14 mouse cellular contexts compared by ENCODE assay signal in the genomic region with DNA sequence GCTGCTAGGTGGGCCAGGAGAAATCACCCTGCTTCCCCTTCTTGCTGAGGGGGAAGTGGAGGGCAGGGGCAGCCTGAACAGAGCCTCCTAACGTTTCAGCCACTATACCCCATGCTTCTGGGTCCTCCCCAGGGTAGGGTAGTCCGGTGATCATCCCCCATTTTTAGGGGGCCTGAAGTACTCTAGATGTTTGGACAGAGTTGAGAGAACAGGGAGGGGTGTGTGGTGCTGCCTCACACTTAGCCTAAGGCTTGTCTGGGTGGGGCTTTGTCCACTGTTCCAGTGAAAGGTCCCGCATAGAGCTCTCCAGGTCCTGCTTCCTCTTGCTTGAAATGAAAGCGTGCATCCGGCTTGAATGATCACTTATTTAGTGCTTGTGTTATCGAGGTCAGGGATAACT. TPM values are rescaled to one million over a fixed set of nuclear protein-coding genes. Genes with fewer than 3 reads are reported as not detected.
DNase-seq lines count a peak whose midpoint lies in the region; ATAC-seq and TF ChIP-seq lines count a peak whose summit lies in the region.
"Had no signal": no experiment of that assay in that cellular context is flagged by ENCODE, and none has a peak within 500 bp of the region (broad histone marks: within the 10 kb centered on the region; RNA-seq: fewer than 3 reads in every experiment).

No protein-coding gene starts in this region.

- no peak for DNase-seq in spleen, adult 2 months (ENCODE audit: low read depth in 1 of 2, low spot score in 2 of 2)
- no peak for DNase-seq in spleen, postnatal 36 days (ENCODE audit: low spot score in 2 of 2)
- DNase-seq: adrenal gland, adult 8-10 months; heart, postnatal 4 days; left cerebral cortex, postnatal 4 days had no signal

- H3K4me3 ChIP-seq in intestine, embryonic 16.5 days (ENCODE audit: low read length): no peak overlapping the region
- H3K4me3 ChIP-seq in intestine, postnatal 0 days (ENCODE audit: low read depth, low read length): no peak overlapping the region
- no peak overlapping the region for H3K4me3 ChIP-seq in spleen, adult 2 months (ENCODE audit: extremely low read depth, insufficient read depth, insufficient read length)
- H3K4me3 ChIP-seq in liver, embryonic 16.5 days (ENCODE audit: low read depth, low read length): no peak overlapping the region
- no peak overlapping the region for H3K4me3 ChIP-seq in hindbrain, embryonic 13.5 days
- no peak overlapping the region for H3K4me3 ChIP-seq in forebrain, embryonic 13.5 days
- H3K4me3 ChIP-seq: erythroblast, embryonic 14.5 days; neural tube, embryonic 15.5 days had no signal

- no peak overlapping the region for H3K9ac ChIP-seq in intestine, embryonic 16.5 days (ENCODE audit: low read depth, low read length)
- no peak overlapping the region for H3K9ac ChIP-seq in intestine, postnatal 0 days (ENCODE audit: low read depth, low read length)
- H3K9ac ChIP-seq in liver, embryonic 16.5 days (ENCODE audit: low read depth, low read length): no peak overlapping the region
- H3K9ac ChIP-seq in hindbrain, embryonic 13.5 days: no peak overlapping the region
- H3K9ac ChIP-seq in forebrain, embryonic 13.5 days: no peak overlapping the region
- H3K9ac ChIP-seq: neural tube, embryonic 15.5 days had no signal

- TF ChIP-seq POLR2A in spleen, adult 2 months (IDR thresholded peaks at IDR 0.05; ENCODE audit: low read depth, low read length): no peak

- peaks cover 12% of the 10 kb centered on the region for H3K4me1 ChIP-seq in intestine, embryonic 16.5 days (ENCODE audit: control insufficient read depth, insufficient read depth, low read length)
- H3K4me1 ChIP-seq in intestine, postnatal 0 days (replicated peaks; ENCODE audit: control insufficient read depth, insufficient read depth, low read length): peaks cover 7% of the 10 kb centered on the region; the same call in 1 of the 2 replicates
- peaks cover 34% of the 10 kb centered on the region; the same call in 1 of the 2 replicates for H3K4me1 ChIP-seq in spleen, adult 2 months (ENCODE audit: control insufficient read depth, insufficient read depth, insufficient read length)
- H3K4me1 ChIP-seq in liver, embryonic 16.5 days (ENCODE audit: control insufficient read depth, low read depth, low read length): peaks cover 5% of the 10 kb centered on the region; the same call in 1 of the 2 replicates
- H3K4me1 ChIP-seq in hindbrain, embryonic 13.5 days (replicated peaks): no peaks in the 10 kb centered on the region
- H3K4me1 ChIP-seq in forebrain, embryonic 13.5 days: no peaks in the 10 kb centered on the region

- 74% methylated on average over 6 of the region's 6 CpGs for WGBS in intestine, embryonic 16.5 days
- 70% methylated on average over 6 of the region's 6 CpGs for WGBS in intestine, postnatal 0 days
- WGBS in spleen, adult 2 months: 31% methylated on average over 6 of the region's 6 CpGs
- 43% methylated on average over 6 of the region's 6 CpGs for WGBS in liver, embryonic 16.5 days (ENCODE audit: insufficient replicate concordance)
- 85% methylated on average over 6 of the region's 6 CpGs for WGBS in hindbrain, embryonic 13.5 days
- WGBS in forebrain, embryonic 13.5 days: 85% methylated on average over 6 of the region's 6 CpGs

- no peak for TF ChIP-seq CTCF in intestine, postnatal 0 days (IDR thresholded peaks at IDR 0.05; ENCODE audit: low read depth)
- TF ChIP-seq CTCF in spleen, adult 2 months (IDR thresholded peaks at IDR 0.05; ENCODE audit: extremely low read depth, insufficient read depth, insufficient read length, insufficient replicate concordance): no peak

- H3K4me2 ChIP-seq in intestine, embryonic 16.5 days (ENCODE audit: low read depth, low read length): no peak overlapping the region
- no peak overlapping the region for H3K4me2 ChIP-seq in intestine, postnatal 0 days (replicated peaks; ENCODE audit: low read depth)
- H3K4me2 ChIP-seq in liver, embryonic 16.5 days (ENCODE audit: low read depth, low read length): no peak overlapping the region
- H3K4me2 ChIP-seq in hindbrain, embryonic 13.5 days: no peak overlapping the region
- no peak overlapping the region for H3K4me2 ChIP-seq in forebrain, embryonic 13.5 days
- H3K4me2 ChIP-seq: neural tube, embryonic 15.5 days had no signal

- no peak for ATAC-seq in intestine, embryonic 16.5 days
- ATAC-seq in intestine, postnatal 0 days: no peak
- no peak for ATAC-seq in liver, embryonic 16.5 days (ENCODE audit: low read depth)
- ATAC-seq in hindbrain, embryonic 13.5 days (ENCODE audit: low FRiP score): no peak
- ATAC-seq in forebrain, embryonic 13.5 days: no peak
- ATAC-seq: Patski had no signal

- H3K27me3 ChIP-seq in intestine, embryonic 16.5 days (replicated peaks; ENCODE audit: control insufficient read depth, insufficient read depth, low read length): no peaks in the 10 kb centered on the region
- no peaks in the 10 kb centered on the region for H3K27me3 ChIP-seq in intestine, postnatal 0 days (replicated peaks; ENCODE audit: control insufficient read depth, insufficient read depth, low read length)
- H3K27me3 ChIP-seq in spleen, adult 2 months (ENCODE audit: control insufficient read depth, insufficient read depth, low read length): no peaks in the 10 kb centered on the region
- no peaks in the 10 kb centered on the region for H3K27me3 ChIP-seq in liver, embryonic 16.5 days (ENCODE audit: control insufficient read depth, insufficient read depth, low read depth, low read length)
- no peaks in the 10 kb centered on the region for H3K27me3 ChIP-seq in hindbrain, embryonic 13.5 days
- no peaks in the 10 kb centered on the region for H3K27me3 ChIP-seq in forebrain, embryonic 13.5 days
- H3K27me3 ChIP-seq: neural tube, embryonic 15.5 days; Patski had no signal

- H3K9me3 ChIP-seq in intestine, embryonic 16.5 days (ENCODE audit: control insufficient read depth, low read length): no peaks in the 10 kb centered on the region
- no peaks in the 10 kb centered on the region for H3K9me3 ChIP-seq in intestine, postnatal 0 days (ENCODE audit: control insufficient read depth)
- H3K9me3 ChIP-seq in liver, embryonic 16.5 days (replicated peaks; ENCODE audit: control insufficient read depth, low read length): no peaks in the 10 kb centered on the region
- no peaks in the 10 kb centered on the region for H3K9me3 ChIP-seq in hindbrain, embryonic 13.5 days
- H3K9me3 ChIP-seq in forebrain, embryonic 13.5 days (replicated peaks): no peaks in the 10 kb centered on the region
- H3K9me3 ChIP-seq: neural tube, embryonic 15.5 days had no signal

- peaks cover 24% of the 10 kb centered on the region for H3K36me3 ChIP-seq in intestine, embryonic 16.5 days (ENCODE audit: control insufficient read depth, insufficient read depth, low read length)
- peaks cover 76% of the 10 kb centered on the region for H3K36me3 ChIP-seq in intestine, postnatal 0 days (ENCODE audit: control insufficient read depth, insufficient read depth)
- H3K36me3 ChIP-seq in spleen, adult 2 months (ENCODE audit: control insufficient read depth, insufficient read depth, low read length): peaks cover 19% of the 10 kb centered on the region
- peaks cover 16% of the 10 kb centered on the region for H3K36me3 ChIP-seq in liver, embryonic 16.5 days (ENCODE audit: control insufficient read depth, insufficient read depth)
- H3K36me3 ChIP-seq in hindbrain, embryonic 13.5 days: peaks cover 82% of the 10 kb centered on the region
- peaks cover 70% of the 10 kb centered on the region for H3K36me3 ChIP-seq in forebrain, embryonic 13.5 days (ENCODE audit: poor library complexity, severe bottlenecking)

- H3K27ac ChIP-seq in intestine, embryonic 16.5 days (ENCODE audit: low read length): peak overlapping the region; percentile 8; the same call in 1 of the 2 replicates
- no peak overlapping the region for H3K27ac ChIP-seq in intestine, postnatal 0 days (ENCODE audit: low read depth, low read length)
- H3K27ac ChIP-seq in spleen, adult 2 months (ENCODE audit: insufficient read depth, low read length): peak overlapping the region; percentile 73
- 0 out of 2 replicates have a peak overlapping the region, but pooled peaks have one; percentile 27 for H3K27ac ChIP-seq in liver, embryonic 16.5 days (ENCODE audit: low read length)
- H3K27ac ChIP-seq in hindbrain, embryonic 13.5 days: no peak overlapping the region
- no peak overlapping the region for H3K27ac ChIP-seq in forebrain, embryonic 13.5 days
- H3K27ac ChIP-seq: neural tube, embryonic 15.5 days had no signal

RNA-seq across cellular contexts. Expression of gene B230217C12Rik, which starts 10.1 kb away (rescaled TPM):
- polyA plus RNA-seq in intestine, embryonic 16.5 days (2015; fragmentation: Nextera tagmentation; extraction: Ambion mirVana): 4.1 TPM in 2 replicates
- polyA plus RNA-seq in intestine, postnatal 0 days (2015; fragmentation: Nextera tagmentation; extraction: Ambion mirVana): 1.8 and 2.0 TPM in 2 replicates
- polyA plus RNA-seq in spleen, adult 2 months (2012; rRNA removed): 1.8 and 3.1 TPM in 2 replicates
- 0.19 and 0.36 TPM in 2 replicates for polyA plus RNA-seq in liver, embryonic 16.5 days (2015; fragmentation: Nextera tagmentation; extraction: Ambion mirVana)
- 28.9 and 29.2 TPM in 2 replicates for polyA plus RNA-seq in hindbrain, embryonic 13.5 days (2015; fragmentation: Nextera tagmentation; extraction: Ambion mirVana)
- polyA plus RNA-seq in forebrain, embryonic 13.5 days (2015; fragmentation: Nextera tagmentation; extraction: Ambion mirVana): 17.4 and 18.7 TPM in 2 replicates
- polyA plus RNA-seq: erythroblast, embryonic 14.5 days had no signal

RNA-seq across cellular contexts. Expression of gene Lasp1, which starts 31.7 kb away (rescaled TPM):
- 141 and 148 TPM in 2 replicates for polyA plus RNA-seq in intestine, embryonic 16.5 days (2015; fragmentation: Nextera tagmentation; extraction: Ambion mirVana)
- 98.2 and 103 TPM in 2 replicates for polyA plus RNA-seq in intestine, postnatal 0 days (2015; fragmentation: Nextera tagmentation; extraction: Ambion mirVana)
- 69.4 and 75.2 TPM in 2 replicates for polyA plus RNA-seq in spleen, adult 2 months (2012; rRNA removed)
- 32.3 and 38.3 TPM in 2 replicates for polyA plus RNA-seq in liver, embryonic 16.5 days (2015; fragmentation: Nextera tagmentation; extraction: Ambion mirVana)
- polyA plus RNA-seq in hindbrain, embryonic 13.5 days (2015; fragmentation: Nextera tagmentation; extraction: Ambion mirVana): 131 and 137 TPM in 2 replicates
- polyA plus RNA-seq in forebrain, embryonic 13.5 days (2015; fragmentation: Nextera tagmentation; extraction: Ambion mirVana): 95.3 and 109 TPM in 2 replicates

RNA-seq across cellular contexts. Expression of gene Rpl23, which starts 48.3 kb away (rescaled TPM):
- 466 and 491 TPM in 2 replicates for polyA plus RNA-seq in intestine, embryonic 16.5 days (2015; fragmentation: Nextera tagmentation; extraction: Ambion mirVana)
- polyA plus RNA-seq in intestine, postnatal 0 days (2015; fragmentation: Nextera tagmentation; extraction: Ambion mirVana): 538 and 555 TPM in 2 replicates
- 96.9 and 98.1 TPM in 2 replicates for polyA plus RNA-seq in spleen, adult 2 months (2012; rRNA removed)
- 232 and 261 TPM in 2 replicates for polyA plus RNA-seq in liver, embryonic 16.5 days (2015; fragmentation: Nextera tagmentation; extraction: Ambion mirVana)
- 369 and 380 TPM in 2 replicates for polyA plus RNA-seq in hindbrain, embryonic 13.5 days (2015; fragmentation: Nextera tagmentation; extraction: Ambion mirVana)
- polyA plus RNA-seq in forebrain, embryonic 13.5 days (2015; fragmentation: Nextera tagmentation; extraction: Ambion mirVana): 386 and 461 TPM in 2 replicates

RNA-seq across cellular contexts. Expression of gene Fbxo47, which starts 53.5 kb away (rescaled TPM):
- polyA plus RNA-seq in intestine, embryonic 16.5 days (2015; fragmentation: Nextera tagmentation; extraction: Ambion mirVana): 0.26 and 0.78 TPM in 2 replicates
- 0.64 and 0.83 TPM in 2 replicates for polyA plus RNA-seq in intestine, postnatal 0 days (2015; fragmentation: Nextera tagmentation; extraction: Ambion mirVana)
- polyA plus RNA-seq in spleen, adult 2 months (2012; rRNA removed): 0.20 and 0.22 TPM in 2 replicates
- polyA plus RNA-seq in liver, embryonic 16.5 days (2015; fragmentation: Nextera tagmentation; extraction: Ambion mirVana): 0.39 TPM in 2 replicates
- polyA plus RNA-seq in hindbrain, embryonic 13.5 days (2015; fragmentation: Nextera tagmentation; extraction: Ambion mirVana): 0.52 and 0.71 TPM in 2 replicates
- 0.78 and 1.4 TPM in 2 replicates for polyA plus RNA-seq in forebrain, embryonic 13.5 days (2015; fragmentation: Nextera tagmentation; extraction: Ambion mirVana)
- polyA plus RNA-seq: erythroblast, embryonic 14.5 days had no signal

RNA-seq across cellular contexts. Expression of gene 1700001P01Rik, which starts 54.8 kb away (rescaled TPM):
- not detected in 2 replicates for polyA plus RNA-seq in intestine, embryonic 16.5 days (2015; fragmentation: Nextera tagmentation; extraction: Ambion mirVana)
- not detected in 2 replicates for polyA plus RNA-seq in intestine, postnatal 0 days (2015; fragmentation: Nextera tagmentation; extraction: Ambion mirVana)
- polyA plus RNA-seq in spleen, adult 2 months (2012; rRNA removed): not detected in 2 replicates
- polyA plus RNA-seq in liver, embryonic 16.5 days (2015; fragmentation: Nextera tagmentation; extraction: Ambion mirVana): not detected in 2 replicates
- polyA plus RNA-seq in hindbrain, embryonic 13.5 days (2015; fragmentation: Nextera tagmentation; extraction: Ambion mirVana): 0.68 and 0.79 TPM in 2 replicates
- 0.62 and 0.76 TPM in 2 replicates for polyA plus RNA-seq in forebrain, embryonic 13.5 days (2015; fragmentation: Nextera tagmentation; extraction: Ambion mirVana)
- polyA plus RNA-seq: erythroblast, embryonic 14.5 days; large intestine, adult 2 months had no signal

Comparison
In these comparisons a context has a peak if more than half of its experiments do, and no peak if none do; other contexts are left out.
1. H3K27ac ChIP-seq: peak in intestine, embryonic 16.5 days (single experiment), spleen, adult 2 months (single experiment) and liver, embryonic 16.5 days (single experiment); none in intestine, postnatal 0 days (single experiment), hindbrain, embryonic 13.5 days (single experiment) and forebrain, embryonic 13.5 days (single experiment).